Mouse (Mus musculus) gastrocnemius, adult 8-10 months (tissue): ENCODE results near the gene Plk3. TPM values are rescaled to one million over a fixed set of nuclear protein-coding genes. Genes with fewer than 3 reads are reported as not detected.

Experiments
- DNase-seq, 2 experiments: peaks; one replicate each; pipeline ENCODE4 v3.0.0; 2022; ENCODE audit warnings: low spot score in 2 of 2
- microRNA-seq: library from miRNA; unstranded; fragments of <30 nt; microRNA quantifications from one replicate; pipeline ENCODE4 v1.2.0, GENCODE M21; 2022
- total RNA-seq, 4 experiments: library from RNA; stranded (reverse); gene quantifications; 2 replicates each; pipeline ENCODE4 v1.2.4; 2022

The Plk3 gene
- total RNA-seq, 4 experiments from 2014 or later, result 0.29 to 0.89 (median 0.46) TPM

DNA sequence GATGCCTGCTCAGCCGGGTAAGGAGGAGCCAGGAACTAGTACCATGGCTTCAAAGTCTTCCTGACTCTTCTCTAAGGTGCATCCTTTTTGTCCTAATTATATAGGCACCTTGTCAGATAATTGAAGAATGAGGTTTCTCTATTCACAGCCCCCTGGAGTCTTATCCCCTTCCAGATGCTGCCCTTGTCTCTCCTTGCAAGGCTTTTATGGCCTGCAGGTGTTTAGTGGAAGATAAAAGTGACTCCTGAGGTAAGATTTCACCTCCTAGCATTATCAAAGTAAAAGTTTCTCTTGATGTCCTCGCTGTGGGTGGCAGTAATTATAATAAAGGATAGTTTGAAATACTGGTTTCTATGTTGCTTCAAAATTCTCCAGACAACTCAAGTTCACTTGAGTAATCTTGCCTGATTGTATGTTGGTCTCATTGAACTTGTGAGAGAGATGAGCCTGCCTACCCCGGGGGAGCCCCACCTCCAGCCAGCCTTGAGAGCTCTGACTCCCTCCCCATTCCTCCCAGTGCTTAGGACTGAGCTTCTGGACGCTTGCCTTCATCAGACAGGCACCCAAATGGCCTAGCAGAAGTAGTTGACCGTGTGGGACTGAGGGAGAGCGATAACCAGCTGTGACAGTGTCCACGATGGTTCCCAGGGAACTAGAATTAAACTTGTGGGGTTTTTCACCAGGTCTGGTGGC is 45.7 kb downstream of the Plk3 start:
- DNase-seq, result no peak

Small RNAs within 50 kb of the gene (microRNA-seq; reads per million reads assigned to microRNA genes)
- not detected for gene Gm22398

Other genes starting within 250 kb of the Plk3 start
- 10 to 100 TPM; 63.0 to 69.1 (median 65.4) TPM for gene Urod, start 139.6 kb downstream of the Plk3 start, total RNA-seq
- 10 to 100 TPM; 11.5 to 19.0 (median 14.5) TPM for gene Hectd3, start 138.6 kb downstream of the Plk3 start, total RNA-seq
- gene Eif2b3, start 114.6 kb downstream of the Plk3 start, total RNA-seq, result 10 to 100 TPM; 18.3 to 24.1 (median 22.3) TPM
- under 1 TPM; 0.22 to 0.76 (median 0.69) TPM for gene Ptch2, start 37.9 kb downstream of the Plk3 start, total RNA-seq
- 1 to 10 TPM; 1.6 to 3.2 (median 1.8) TPM for gene Btbd19, start 8.2 kb downstream of the Plk3 start, total RNA-seq
- gene Tctex1d4, start 7.2 kb downstream of the Plk3 start, total RNA-seq, result not detected
- gene Rps8, start 22.3 kb upstream of the Plk3 start, total RNA-seq, result 100 to 1,000 TPM; 486 to 610 (median 547) TPM
- not detected for gene Kif2c, start 48.7 kb upstream of the Plk3 start, total RNA-seq
- gene Tmem53, start 118.0 kb upstream of the Plk3 start, total RNA-seq, result 1 to 10 TPM; 3.1 to 5.9 (median 4.6) TPM
- not detected for gene Armh1, start 118.2 kb upstream of the Plk3 start, total RNA-seq